Mouse (Mus musculus) gastrocnemius, adult 8-10 months (tissue): ENCODE data around the gene Bcat2. TPM values are rescaled to one million over a fixed set of nuclear protein-coding genes. Genes with fewer than 3 reads are reported as not detected.
"Not testable (repeated sequence)": the region's sequence is repeated elsewhere in the genome, so short reads cannot be mapped to it uniquely, and the experiment has no call there.

Experiments used
- DNase-seq, 2 experiments: peaks; one replicate each; pipeline ENCODE4 v3.0.0; 2022; ENCODE audit warnings: low spot score in 2 of 2
- total RNA-seq, 4 experiments: library from RNA; stranded (reverse); gene quantifications; 2 replicates each; pipeline ENCODE4 v1.2.4; 2022

Bcat2 gene
- total RNA-seq, result 100 to 1,000 TPM in 1 of 4 experiments, 10 to 100 TPM in 3; 82.2 to 107 (median 91.8) TPM

DNA sequence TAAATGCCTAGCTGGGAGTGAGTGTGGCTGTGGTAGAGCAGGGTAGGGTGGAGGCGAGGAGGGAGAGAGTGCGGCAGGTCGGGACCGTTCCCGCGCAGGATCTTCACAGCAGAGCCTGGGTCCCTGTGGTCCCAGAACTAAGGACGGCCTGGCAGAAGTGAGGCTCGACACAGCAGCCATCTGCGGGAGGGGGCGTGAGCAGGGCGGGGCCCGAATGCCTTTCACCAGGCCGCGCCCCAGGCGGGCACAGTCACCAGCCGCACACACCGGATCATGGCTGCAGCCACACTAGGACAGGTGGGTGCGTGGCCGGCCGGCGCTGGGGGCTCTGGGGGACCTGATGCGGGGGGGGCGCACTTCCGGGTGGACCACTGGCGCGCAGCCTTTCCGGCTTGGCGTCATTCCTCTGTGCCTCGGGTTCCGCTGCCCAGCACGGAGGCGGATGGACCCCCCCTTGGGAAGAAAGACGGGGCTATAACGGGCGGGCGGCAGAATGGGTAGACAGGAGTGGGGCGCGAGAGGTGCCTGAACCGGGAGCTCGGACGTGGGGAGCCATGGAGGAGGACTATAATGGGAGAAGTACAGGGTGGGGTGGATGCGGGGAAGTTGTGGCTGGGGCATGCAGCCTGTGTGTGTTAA is at the start of gene Bcat2:
TSS of gene Bcat2 (plus strand) at position 51 of the 639 bp plus-strand sequence.
- DNase-seq, result peak; percentile 65 to 85

DNA sequence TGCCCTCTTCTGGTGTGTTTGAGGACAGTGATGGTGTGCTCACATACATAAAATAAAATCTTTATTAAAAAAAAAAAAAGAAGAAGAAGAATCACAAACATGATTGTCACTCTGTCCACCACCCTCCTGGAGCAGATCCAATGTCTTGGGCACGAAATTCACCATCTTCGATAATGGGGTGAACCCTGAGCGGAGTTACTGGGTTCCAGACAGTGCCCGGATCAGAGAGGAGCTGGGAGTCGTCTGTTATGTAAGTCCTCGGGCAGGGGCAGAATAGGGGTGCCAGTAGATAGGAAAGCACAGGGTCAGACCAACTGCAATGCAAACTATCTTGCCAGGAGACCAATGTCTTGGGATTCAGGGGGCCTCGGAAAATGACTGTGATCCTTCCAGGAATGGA is 49.3 kb upstream of the Bcat2 start:
- no peak for DNase-seq

- DNase-seq, result peak; percentile 78 to 83
These were observed 48.2 kb upstream of the Bcat2 start for GRCm38 (mm10) chr7:45521728-45522184.

GRCm38 (mm10) chr7:45522194-45522752 is 47.7 kb upstream of the Bcat2 start:
- no peak for DNase-seq

- DNase-seq, result no peak
These were observed 46.8 kb upstream of the Bcat2 start for GRCm38 (mm10) chr7:45522957-45523676.

DNA sequence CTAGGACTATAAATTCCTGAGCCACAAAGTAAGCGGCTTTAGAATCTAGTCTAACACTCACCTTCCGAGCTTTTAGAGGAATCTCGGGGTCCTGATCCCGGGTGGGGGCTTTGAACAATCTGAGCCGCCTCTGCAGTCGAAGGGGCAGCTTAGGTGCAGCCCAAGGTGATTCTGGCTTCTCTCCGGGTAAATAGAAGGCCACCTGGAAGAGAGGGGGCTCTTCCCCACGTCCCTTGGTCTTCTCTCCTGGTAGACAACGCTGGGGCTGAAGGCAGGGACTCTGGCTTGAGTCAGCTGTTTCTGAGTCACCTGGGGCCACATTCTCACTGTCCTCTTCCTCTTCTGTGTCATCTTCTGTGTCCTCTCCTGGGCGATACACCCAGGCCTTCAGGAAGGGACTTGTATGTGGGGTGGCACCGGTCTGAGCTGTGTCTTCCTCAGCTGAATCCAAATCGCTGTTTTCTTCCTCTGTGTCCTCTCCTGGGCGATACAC is 46.2 kb upstream of the Bcat2 start:
- no peak for DNase-seq

DNA sequence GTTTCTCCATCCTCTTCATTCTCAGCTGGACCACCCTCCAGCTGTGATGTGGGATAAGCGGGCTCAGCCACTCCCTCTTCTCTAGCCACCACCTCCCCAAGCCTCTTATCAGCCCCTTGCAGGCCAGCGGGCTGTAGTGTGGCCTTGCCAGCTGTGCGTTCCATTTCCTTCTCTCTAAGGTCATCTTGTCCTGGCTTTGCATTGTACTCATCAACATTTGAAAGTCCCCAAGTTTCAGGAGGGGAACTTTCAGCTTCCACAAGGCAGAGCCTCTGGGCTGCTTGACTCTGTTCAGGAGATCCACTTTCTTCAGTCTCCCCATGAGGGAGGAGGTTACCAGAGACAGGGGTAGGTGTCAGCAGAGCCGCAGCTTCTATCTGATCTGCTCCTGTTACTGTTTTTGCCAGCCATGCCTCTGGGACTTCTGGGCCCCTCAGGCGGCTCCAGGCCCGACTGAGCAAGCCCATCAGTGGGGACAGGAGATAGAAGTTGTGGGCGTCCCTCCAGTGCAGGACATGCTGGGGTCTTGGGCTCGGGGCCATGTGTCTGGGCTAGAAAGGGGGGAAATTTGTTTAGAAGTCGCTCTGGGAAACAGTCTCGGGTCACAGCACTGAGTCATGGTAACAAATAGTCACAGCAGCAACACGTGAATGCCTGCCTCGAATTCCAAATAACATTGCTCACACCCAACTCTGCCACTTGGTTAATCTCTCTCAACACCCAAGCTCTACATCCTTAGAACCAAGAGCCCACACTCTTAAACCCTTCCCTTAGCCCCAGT is 44.9 kb upstream of the Bcat2 start:
- DNase-seq, result peak in 1 of 2 experiments; percentile 27

DNA sequence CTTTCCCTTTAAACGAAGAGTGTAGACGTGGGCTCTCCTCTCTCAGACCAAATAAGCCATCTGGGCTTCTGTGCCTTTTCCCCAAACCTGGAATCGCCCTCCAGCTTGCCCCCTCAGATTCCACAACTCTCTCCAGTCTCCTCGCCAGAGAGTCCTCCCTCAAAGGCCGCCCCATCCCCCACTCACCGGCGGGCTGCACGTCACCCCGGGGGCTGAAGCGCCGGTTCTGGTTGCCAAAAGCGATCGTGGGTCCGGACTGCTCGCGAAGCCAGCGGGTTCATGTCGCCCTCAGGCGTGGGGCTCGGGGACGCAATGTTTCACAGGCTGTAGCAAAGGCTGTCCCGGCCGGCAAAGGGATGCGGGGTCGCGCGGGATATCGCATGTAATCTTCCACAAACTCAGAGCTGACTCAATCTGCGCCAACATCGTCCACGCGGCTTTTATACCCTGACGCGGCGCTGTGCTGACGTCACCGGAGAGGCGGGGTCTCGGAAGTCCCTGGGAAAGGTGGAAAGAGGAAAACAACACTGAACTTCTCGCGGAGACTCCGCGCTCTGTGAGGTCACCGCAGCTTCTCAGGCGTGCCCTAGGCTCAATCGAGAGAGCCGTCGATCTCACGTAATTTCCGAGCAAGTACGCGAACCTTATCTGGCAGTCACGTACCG is 44.0 kb upstream of the Bcat2 start, which contains the start of the genes Ppp1r15a and Plekha4:
TSS of gene Ppp1r15a (minus strand) at position 460 of the 665 bp plus-strand sequence.
TSS of gene Plekha4 (plus strand) at position 522 of the 665 bp plus-strand sequence.
- peak; percentile 93 to 95 for DNase-seq

DNA sequence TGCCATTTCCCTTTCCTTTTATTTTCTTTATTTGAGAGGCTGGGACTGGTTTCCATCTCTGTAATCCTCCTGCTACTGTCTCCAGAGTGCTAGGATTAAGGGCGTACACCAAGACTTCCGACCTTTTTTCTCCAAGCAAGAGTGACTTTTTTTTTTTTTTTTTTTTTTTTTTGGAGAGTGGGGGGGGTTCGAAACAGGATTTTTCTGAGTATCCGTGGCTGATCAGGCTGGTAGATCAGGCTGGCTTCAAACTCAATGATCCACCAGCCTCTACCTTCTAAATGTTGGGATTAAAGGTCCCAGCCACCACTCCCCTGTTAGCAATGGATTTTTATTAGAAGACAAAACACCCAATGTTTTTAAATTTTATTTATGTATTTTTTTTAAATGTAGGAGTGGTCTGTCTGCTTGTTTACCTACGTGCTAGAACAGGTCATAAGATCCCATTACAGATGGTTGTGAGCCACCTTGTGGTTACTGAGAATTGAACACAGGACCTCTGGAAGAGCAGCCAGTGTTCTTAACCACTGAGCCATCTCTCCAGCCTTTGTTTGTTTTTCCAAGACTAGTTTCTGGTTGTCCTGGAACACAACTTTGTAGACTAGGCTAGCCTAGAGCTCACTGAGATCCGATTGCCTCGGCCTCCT is 43.4 kb upstream of the Bcat2 start:
- no peak for DNase-seq

DNA sequence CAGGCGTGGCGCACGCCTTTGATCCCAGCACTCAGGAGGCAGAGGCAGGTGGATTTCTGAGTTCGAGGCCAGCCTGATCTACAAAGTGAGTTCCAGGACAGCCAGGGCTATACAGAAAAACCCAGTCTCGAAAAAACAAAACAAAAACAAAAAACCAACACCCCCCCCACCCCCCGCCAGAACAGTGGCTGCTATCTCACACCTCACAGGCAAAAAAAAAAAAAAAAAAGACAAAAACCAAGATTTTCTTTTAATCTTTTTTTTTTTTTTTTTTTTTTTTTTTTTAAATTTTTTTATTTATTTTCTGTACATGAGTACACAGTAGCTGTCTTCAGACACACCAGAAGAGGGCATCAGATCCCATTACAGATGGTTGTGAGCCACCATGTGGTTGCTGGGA is 42.8 kb upstream of the Bcat2 start:
- DNase-seq, result not testable (repeated sequence)

- no peak for DNase-seq
These were observed 40.5 kb upstream of the Bcat2 start for GRCm38 (mm10) chr7:45529461-45529860.

DNA sequence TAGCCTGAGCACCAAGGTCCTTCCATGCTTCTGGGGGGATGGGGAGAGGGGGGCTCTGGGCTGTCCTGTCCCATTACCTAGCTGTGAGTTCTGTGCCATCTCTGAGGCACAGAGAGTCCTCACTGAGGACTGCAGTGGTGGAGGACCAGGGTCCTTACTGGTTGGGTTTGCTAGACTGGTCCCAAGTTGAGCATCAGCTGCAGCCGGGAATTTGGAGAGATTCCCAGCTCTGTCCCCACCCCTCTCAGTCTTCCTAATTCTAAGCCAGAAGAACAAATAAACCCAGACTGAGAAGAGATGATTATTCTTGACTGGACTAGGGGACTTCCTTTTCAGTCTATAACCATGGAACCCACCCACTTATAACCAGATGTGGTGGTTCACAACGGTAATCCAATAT is 39.3 kb upstream of the Bcat2 start:
- DNase-seq, result no peak

DNA sequence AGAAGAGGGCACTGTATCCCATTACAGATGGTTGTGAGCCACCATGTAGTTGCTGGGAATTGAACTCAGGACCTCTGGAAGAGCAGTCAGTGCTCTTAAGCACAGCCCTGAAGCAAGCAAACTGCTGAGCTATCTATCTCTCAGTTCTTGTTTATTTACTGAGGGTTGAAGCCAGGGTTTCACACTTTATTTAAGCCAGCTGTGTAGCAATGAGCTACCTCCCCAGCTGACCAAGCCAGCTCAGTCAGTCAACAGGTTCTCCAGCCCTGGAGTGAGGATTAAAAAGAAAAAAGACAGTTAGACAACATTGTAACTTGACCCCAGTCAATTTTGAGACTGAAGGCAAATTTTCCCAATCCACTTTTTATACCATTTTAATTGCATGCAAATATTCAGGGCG is 34.3 kb upstream of the Bcat2 start:
- no peak for DNase-seq

- no peak for DNase-seq
These were observed 32.4 kb upstream of the Bcat2 start for GRCm38 (mm10) chr7:45537602-45538001.

DNA sequence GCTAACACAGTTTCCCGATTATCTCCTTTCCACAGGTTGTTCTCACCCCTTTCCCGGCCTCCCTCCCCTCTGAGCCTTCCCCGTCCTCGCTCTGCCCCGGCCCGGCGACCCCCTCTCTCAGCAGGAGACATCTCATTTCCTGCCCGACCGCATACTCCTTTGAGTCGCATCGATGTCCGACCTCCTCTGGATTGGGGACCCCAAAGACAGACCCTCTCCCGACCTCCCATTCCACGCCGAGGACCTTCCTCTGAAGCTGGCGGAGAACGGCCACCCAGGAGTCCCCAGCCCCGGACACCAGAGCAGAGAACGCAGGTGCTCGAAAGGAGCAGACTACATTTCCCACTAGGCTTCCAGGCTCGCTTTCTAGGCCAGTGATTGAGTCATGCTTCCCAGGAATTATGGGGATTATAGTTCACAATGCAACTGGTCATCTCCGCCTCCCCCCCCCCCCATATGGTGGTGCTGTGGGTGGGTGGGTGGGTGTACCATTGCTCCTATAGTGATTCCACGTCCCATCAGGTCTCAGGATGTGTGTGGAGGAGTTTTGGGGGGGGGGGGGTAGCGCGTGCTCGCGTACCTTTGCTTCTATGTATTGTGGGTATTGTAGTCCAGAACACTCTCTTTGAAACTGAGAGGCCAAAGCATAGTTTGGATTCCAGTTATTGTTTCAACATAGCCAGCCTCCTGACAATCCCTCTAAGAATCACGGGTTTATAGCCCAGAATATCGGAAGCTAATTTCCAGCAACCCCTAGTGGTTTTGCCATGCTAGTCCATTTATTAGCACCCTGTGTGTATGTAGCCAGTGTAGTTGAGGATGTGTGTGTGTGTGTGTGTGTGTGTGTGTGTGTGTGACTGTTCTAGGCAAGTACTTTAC is 31.6 kb upstream of the Bcat2 start:
- no peak for DNase-seq

GRCm38 (mm10) chr7:45539095-45539494 is 30.9 kb upstream of the Bcat2 start:
- no peak for DNase-seq

DNA sequence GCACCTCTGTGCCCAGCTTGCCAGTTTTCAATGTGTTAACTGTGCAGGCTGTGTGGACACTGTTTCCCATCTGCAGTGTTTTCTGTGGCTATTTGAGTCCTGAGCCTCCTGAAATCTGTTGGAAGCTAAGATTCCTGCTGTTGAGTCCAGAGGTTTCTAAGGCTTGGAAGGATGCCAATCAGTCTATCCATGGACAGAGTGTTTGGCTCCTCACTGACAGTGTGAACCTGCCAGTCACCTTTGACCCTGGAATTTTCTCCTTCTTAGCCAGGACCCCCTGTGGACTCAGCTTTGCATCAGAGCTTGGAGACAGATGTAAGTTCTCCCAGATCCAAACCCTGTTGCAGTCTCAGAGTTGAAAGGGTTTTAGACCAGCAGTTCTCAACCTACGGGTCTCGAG is 29.7 kb upstream of the Bcat2 start:
- DNase-seq, result no peak

- no peak for DNase-seq
These were observed 25.4 kb upstream of the Bcat2 start for GRCm38 (mm10) chr7:45544525-45544924.
